Mouse (Mus musculus): ENCODE results near the gene Fbxl15.

DNA sequence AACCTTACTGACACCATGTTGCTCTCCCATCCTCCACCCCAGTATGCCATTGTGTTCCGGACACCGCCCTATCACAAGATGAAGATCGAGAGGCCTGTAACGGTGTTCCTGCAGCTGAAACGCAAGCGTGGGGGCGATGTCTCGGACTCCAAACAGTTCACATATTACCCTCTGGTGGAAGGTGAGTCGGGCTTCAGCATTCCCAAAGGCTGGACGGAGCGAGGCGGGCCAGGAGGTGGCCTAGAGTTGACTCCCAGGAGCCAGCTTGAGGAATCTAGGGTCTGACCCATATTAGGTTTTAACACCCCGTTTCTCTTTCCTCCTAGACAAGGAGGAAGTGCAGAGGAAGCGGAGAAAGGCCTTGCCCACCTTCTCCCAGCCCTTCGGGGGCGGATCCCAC is 19.7 kb upstream of the Fbxl15 start:
- TF ChIP-seq POLR2A (IDR thresholded peaks at IDR 0.05; ENCODE audit: insufficient read depth, low read length) (no peak), EP300 (IDR thresholded peaks at IDR 0.05; ENCODE audit: insufficient read depth, low read depth, low read length) (no peak), CTCF (IDR thresholded peaks at IDR 0.05; ENCODE audit: low read depth, low read length) (no peak)

Data from ES-Bruce4 (cell line).